Mouse (Mus musculus) kidney, embryonic 14.5 days (tissue): ENCODE results near the gene Spsb1. TPM values are rescaled to one million over a fixed set of nuclear protein-coding genes. Genes with fewer than 3 reads are reported as not detected.
A peak's percentile ranks its signal among the peaks of the same experiment; 100 is the strongest.

ENCODE experiments used
- ATAC-seq: fragments of 200-750 bp; cut with Nextera tagmentation; 2 replicates; pipeline ENCODE4 v1.8.0; 2017; ENCODE audit warnings: moderate number of reproducible peaks, mild to moderate bottlenecking, moderate TSS enrichment, moderate library complexity; ENCODE audit not compliant: low FRiP score, low TSS enrichment
- H3K27ac ChIP-seq: fragments of 300-500 bp; sonication (generic); 2 replicates; pipeline ENCODE4 v1.5.1; 2014; ENCODE audit warnings: low read depth, mild to moderate bottlenecking, low read length, moderate library complexity, mixed read lengths
- H3K27me3 ChIP-seq: fragments of 300-500 bp; sonication (generic); 2 replicates; pipeline ENCODE4 v1.6.1; 2014; ENCODE audit warnings: mild to moderate bottlenecking, low read length; ENCODE audit not compliant: control insufficient read depth, insufficient read depth
- H3K36me3 ChIP-seq: fragments of 300-500 bp; sonication (generic); 2 replicates; pipeline ENCODE4 v1.6.1; 2014; ENCODE audit warnings: low read length, mixed read lengths; ENCODE audit not compliant: control insufficient read depth, insufficient read depth
- H3K4me1 ChIP-seq: fragments of 300-500 bp; sonication (generic); 2 replicates; pipeline ENCODE4 v1.6.1; 2014; ENCODE audit warnings: low read length, mixed read lengths; ENCODE audit not compliant: control insufficient read depth, insufficient read depth
- H3K4me2 ChIP-seq: fragments of 300-500 bp; sonication (generic); replicated peaks from 2 replicates; pipeline ENCODE4 v1.6.1; 2014; ENCODE audit warnings: low read depth, mild to moderate bottlenecking, low read length
- H3K4me3 ChIP-seq: fragments of 300-500 bp; sonication (generic); 2 replicates; pipeline ENCODE4 v1.5.1; 2014; ENCODE audit warnings: mild to moderate bottlenecking, low read length
- H3K9ac ChIP-seq: fragments of 300-500 bp; sonication (generic); 2 replicates; pipeline ENCODE4 v1.6.1; 2014; ENCODE audit warnings: low read depth, mild to moderate bottlenecking, low read length, moderate library complexity
- H3K9me3 ChIP-seq: fragments of 300-500 bp; sonication (generic); 2 replicates; pipeline ENCODE4 v1.6.1; 2016; ENCODE audit warnings: low read length; ENCODE audit not compliant: control insufficient read depth
- WGBS: fragments of 180-500 bp; shearing (Covaris S2); extraction: QIAGEN DNeasy Blood & Tissue Kit; methylation state at CpG from one replicate; pipeline ENCODE4 v1.1.7; 2014; 5-methylcytosine and 5-hydroxymethylcytosine counted together
- polyA plus RNA-seq: library from polyadenylated mRNA; unstranded; fragments of >200 nt; fragmentation: Nextera tagmentation; extraction: Ambion mirVana; gene quantifications from 2 replicates; pipeline ENCODE4 v1.2.1, GENCODE M21; 2014

The Spsb1 gene
- polyA plus RNA-seq, 1 experiment from 2014 or later, result 9.6 TPM

GRCm38 (mm10) chr4:149858097-149858496 lies 96.7 kb downstream of the Spsb1 start:
- Histone ChIP-seq H3K27ac (no peak overlapping the region), H3K36me3 (no peaks in the 10 kb centered on the region), H3K9me3 (no peaks in the 10 kb centered on the region), H3K9ac (no peak overlapping the region), H3K27me3 (no peaks in the 10 kb centered on the region; the same call in 1 of the 2 replicates), H3K4me3 (no peak overlapping the region), H3K4me2 (no peak overlapping the region), H3K4me1 (peaks cover 18% of the 10 kb centered on the region; the same call in 1 of the 2 replicates)
- 84% methylated on average over 6 of the region's 6 CpGs for WGBS
- no peak for ATAC-seq

DNA sequence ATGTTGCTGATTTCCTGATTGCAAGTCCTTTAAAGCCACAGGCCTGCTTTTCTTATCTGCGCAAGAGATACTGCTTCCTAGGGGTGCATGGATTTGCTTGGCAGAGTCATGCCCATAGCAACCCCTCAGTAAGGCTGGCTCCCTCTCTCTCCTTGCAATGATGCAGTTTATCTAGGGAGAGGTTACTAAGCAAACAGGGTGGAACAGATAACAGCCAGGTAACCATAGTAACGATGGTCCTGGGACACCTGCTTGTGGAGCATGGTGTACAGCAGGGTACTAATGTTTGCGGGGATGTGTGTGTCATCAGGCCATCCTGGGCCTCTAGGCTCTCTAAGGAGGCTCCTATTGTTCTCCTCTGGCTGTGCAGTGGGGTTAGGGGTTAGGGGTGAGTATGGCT lies 97.2 kb downstream of the Spsb1 start:
- no peak overlapping the region for H3K27ac ChIP-seq
- WGBS, result 74% methylated on average over 3 of the region's 3 CpGs
- H3K9me3 ChIP-seq, result no peaks in the 10 kb centered on the region
- H3K9ac ChIP-seq, result no peak overlapping the region
- H3K27me3 ChIP-seq, result no peaks in the 10 kb centered on the region; the same call in 1 of the 2 replicates
- no peak overlapping the region for H3K4me3 ChIP-seq
- no peaks in the 10 kb centered on the region for H3K36me3 ChIP-seq
- peaks cover 18% of the 10 kb centered on the region; the same call in 1 of the 2 replicates for H3K4me1 ChIP-seq
- no peak overlapping the region for H3K4me2 ChIP-seq
- no peak for ATAC-seq

GRCm38 (mm10) chr4:149855892-149856807 lies 98.7 kb downstream of the Spsb1 start:
- WGBS, result 70% methylated on average over 19 of the region's 19 CpGs
- Histone ChIP-seq H3K4me2 (no peak overlapping the region), H3K27me3 (no peaks in the 10 kb centered on the region; the same call in 1 of the 2 replicates), H3K9me3 (no peaks in the 10 kb centered on the region), H3K4me3 (no peak overlapping the region), H3K27ac (peak overlapping the region; percentile 24; the same call in 1 of the 2 replicates), H3K36me3 (no peaks in the 10 kb centered on the region), H3K9ac (no peak overlapping the region), H3K4me1 (peaks cover 16% of the 10 kb centered on the region)
- ATAC-seq, result no peak

DNA sequence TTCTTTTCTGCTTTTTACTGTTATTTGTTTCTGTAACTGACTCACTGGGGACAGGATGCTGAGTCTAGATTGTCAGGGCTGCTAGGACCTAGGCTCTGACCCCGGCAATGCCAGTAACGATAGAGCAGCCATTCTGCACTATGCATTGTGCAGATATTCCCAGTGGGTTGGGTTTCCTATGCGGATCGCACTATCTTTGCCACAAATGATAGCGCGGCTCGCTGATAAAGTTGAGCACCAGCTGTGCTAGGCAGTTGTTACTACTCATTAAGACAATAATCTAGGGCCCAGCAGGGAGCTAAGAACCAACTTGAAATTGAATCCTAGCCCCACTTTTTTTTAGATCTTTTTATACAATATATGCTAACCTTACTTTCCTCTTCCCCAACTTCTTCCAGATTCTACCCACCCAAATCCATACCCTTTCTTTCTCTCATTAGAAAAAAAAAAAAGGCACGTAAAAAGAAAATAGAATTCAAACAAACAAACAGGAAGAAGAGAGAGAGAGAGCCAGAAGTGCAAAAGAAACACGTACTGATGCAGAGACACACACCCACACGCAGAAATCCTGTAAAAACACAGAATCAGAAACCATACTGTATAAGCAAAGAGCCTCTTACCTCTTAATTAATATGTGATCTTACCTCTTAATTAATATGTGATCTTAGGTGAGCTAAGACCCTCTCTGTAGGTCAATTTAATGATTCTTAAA lies 99.5 kb downstream of the Spsb1 start:
- Histone ChIP-seq H3K4me2 (no peak overlapping the region), H3K27me3 (no peaks in the 10 kb centered on the region; the same call in 1 of the 2 replicates), H3K9me3 (no peaks in the 10 kb centered on the region), H3K27ac (no peak overlapping the region), H3K4me3 (no peak overlapping the region), H3K36me3 (no peaks in the 10 kb centered on the region), H3K4me1 (peaks cover 16% of the 10 kb centered on the region), H3K9ac (no peak overlapping the region)
- ATAC-seq, result no peak
- 74% methylated on average over 10 of the region's 10 CpGs for WGBS

- no peak overlapping the region for H3K9ac ChIP-seq
- no peak overlapping the region; the same call in 1 of the 2 replicates for H3K4me3 ChIP-seq
- H3K4me1 ChIP-seq, result peaks cover 12% of the 10 kb centered on the region; the same call in 1 of the 2 replicates
- H3K27ac ChIP-seq, result no peak overlapping the region
- 59% methylated on average over 9 of the region's 9 CpGs for WGBS
- no peaks in the 10 kb centered on the region for H3K9me3 ChIP-seq
- no peaks in the 10 kb centered on the region; the same call in 1 of the 2 replicates for H3K27me3 ChIP-seq
- 0 out of 2 replicates have a peak, but pooled peaks have one; percentile 10 for ATAC-seq
- no peaks in the 10 kb centered on the region for H3K36me3 ChIP-seq
- peak overlapping the region; percentile 39 for H3K4me2 ChIP-seq
These were observed 100.1 kb downstream of the Spsb1 start for GRCm38 (mm10) chr4:149854770-149855169.

DNA sequence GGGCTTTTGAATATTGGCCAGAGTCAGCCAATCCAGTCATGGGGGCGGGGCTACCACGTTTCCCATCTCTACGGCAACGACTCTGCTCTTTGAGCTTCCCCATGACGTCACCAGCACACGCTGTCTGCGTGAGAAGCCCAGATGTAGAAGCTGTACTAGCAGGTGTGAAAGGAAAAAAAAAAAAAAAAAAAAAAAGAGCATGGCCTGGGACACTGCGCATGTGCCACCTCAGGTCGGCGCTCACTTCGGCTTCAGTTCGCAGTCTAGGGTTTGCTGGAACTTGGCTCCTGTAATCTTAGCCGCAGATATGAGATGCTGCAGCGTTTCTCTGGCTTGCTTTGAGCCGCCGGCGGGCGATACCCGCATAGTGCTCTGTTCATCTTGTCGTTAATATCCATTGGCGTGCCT lies 100.5 kb downstream of the Spsb1 start:
- Histone ChIP-seq H3K4me1 (peaks cover 12% of the 10 kb centered on the region; the same call in 1 of the 2 replicates), H3K27ac (no peak overlapping the region), H3K36me3 (no peaks in the 10 kb centered on the region), H3K9me3 (no peaks in the 10 kb centered on the region), H3K4me2 (peak overlapping the region; percentile 39), H3K4me3 (no peak overlapping the region; the same call in 1 of the 2 replicates), H3K27me3 (no peaks in the 10 kb centered on the region; the same call in 1 of the 2 replicates), H3K9ac (no peak overlapping the region)
- WGBS, result 4% methylated on average over 21 of the region's 21 CpGs
- peak; percentile 77 for ATAC-seq

- Histone ChIP-seq H3K9ac (no peak overlapping the region), H3K4me3 (no peak overlapping the region), H3K9me3 (no peaks in the 10 kb centered on the region), H3K4me1 (peaks cover 12% of the 10 kb centered on the region; the same call in 1 of the 2 replicates), H3K27ac (no peak overlapping the region), H3K36me3 (no peaks in the 10 kb centered on the region), H3K27me3 (no peaks in the 10 kb centered on the region; the same call in 1 of the 2 replicates), H3K4me2 (peak overlapping the region; percentile 39)
- WGBS, result 67% methylated on average over 4 of the region's 4 CpGs
- ATAC-seq, result no peak
These were observed 101.1 kb downstream of the Spsb1 start for GRCm38 (mm10) chr4:149853698-149854284.

DNA sequence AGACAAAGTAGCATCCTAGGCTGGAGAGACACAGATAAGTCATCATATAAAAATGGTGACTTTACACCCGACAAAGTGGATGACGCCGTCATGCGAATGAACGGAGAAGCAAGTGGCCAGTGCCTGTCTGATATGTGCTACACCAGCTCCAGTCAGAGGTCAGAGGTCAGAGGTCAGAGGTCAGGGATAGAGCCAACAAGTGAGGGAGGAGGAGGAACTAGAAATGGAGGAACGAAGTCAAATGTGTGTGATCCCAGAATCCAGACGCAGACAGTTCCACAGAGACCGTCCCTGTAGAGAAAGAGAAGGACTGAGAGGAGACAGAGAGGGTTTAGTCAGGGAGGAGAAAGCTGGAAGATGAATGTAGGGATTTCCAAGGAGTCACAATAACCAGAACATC lies 103.3 kb downstream of the Spsb1 start:
- WGBS, result 76% methylated on average over 8 of the region's 8 CpGs

More for the DNA sequence above, 103.3 kb downstream of the Spsb1 start:
- Histone ChIP-seq H3K9me3 (no peaks in the 10 kb centered on the region), H3K4me1 (peaks cover 12% of the 10 kb centered on the region), H3K36me3 (no peaks in the 10 kb centered on the region), H3K27ac (no peak overlapping the region), H3K4me2 (no peak overlapping the region), H3K27me3 (no peaks in the 10 kb centered on the region; the same call in 1 of the 2 replicates), H3K9ac (no peak overlapping the region), H3K4me3 (no peak overlapping the region)
- no peak for ATAC-seq
